Mouse (Mus musculus) olfactory bulb, adult 2 months (tissue): ENCODE measurements around the gene Olfr71. TPM values are rescaled to one million over a fixed set of nuclear protein-coding genes. Genes with fewer than 3 reads are reported as not detected.

Experiments
- H3K27ac ChIP-seq: fragments of 200-500 bp; 2 replicates; pipeline ENCODE4 v1.5.1; 2012; ENCODE audit warnings: low read depth, low read length; ENCODE audit not compliant: insufficient read depth
- H3K4me1 ChIP-seq: fragments of 200-500 bp; 2 replicates; pipeline ENCODE4 v1.6.1; 2012; ENCODE audit warnings: low read length; ENCODE audit not compliant: control insufficient read depth, insufficient read depth
- H3K4me3 ChIP-seq: fragments of 200-500 bp; 2 replicates; pipeline ENCODE4 v1.5.1; 2012; ENCODE audit warnings: mild to moderate bottlenecking, low read depth, low read length, moderate library complexity; ENCODE audit not compliant: insufficient read depth
- CTCF ChIP-seq: fragments of 200-500 bp; IDR thresholded peaks from 2 replicates; pipeline ENCODE4 v1.5.1; 2012; ENCODE audit warnings: low read depth, mild to moderate bottlenecking, low read length, moderate library complexity; ENCODE audit not compliant: insufficient read depth
- POLR2A ChIP-seq: fragments of 200-500 bp; IDR thresholded peaks from 2 replicates; pipeline ENCODE4 v1.6.1; 2012; ENCODE audit warnings: mild to moderate bottlenecking, low read depth, low read length, moderate library complexity; ENCODE audit not compliant: insufficient read depth
- WGBS: fragments of 180-500 bp; shearing (Covaris S2); methylation state at CpG from one replicate; pipeline ENCODE4 v1.1.7; 2018; 5-methylcytosine and 5-hydroxymethylcytosine counted together
- polyA plus RNA-seq: library from polyadenylated mRNA; stranded (reverse); fragments of >200 nt; gene quantifications from 2 replicates; pipeline ENCODE4 v1.2.4, GENCODE M21; 2012; ENCODE audit warnings: low replicate concordance; ENCODE audit not compliant: missing spikeins, insufficient read depth, insufficient read length

Gene Olfr71
- polyA plus RNA-seq, 1 experiment = not detected

GRCm38 (mm10) chr4:43722191-43722590, 12.1 kb upstream of the Olfr71 start:
- Histone ChIP-seq H3K4me3 (no peak overlapping the region), H3K27ac (no peak overlapping the region), H3K4me1 (peaks cover 2% of the 10 kb centered on the region)
- TF ChIP-seq POLR2A = no peak
- TF ChIP-seq CTCF = no peak
- WGBS = 87% methylated on average over 4 of the region's 4 CpGs

GRCm38 (mm10) chr4:43720491-43721228, 10.6 kb upstream of the Olfr71 start:
- H3K4me3 ChIP-seq = no peak overlapping the region

GRCm38 (mm10) chr4:43713652-43714219, 3.7 kb upstream of the Olfr71 start:
- Histone ChIP-seq H3K27ac (no peak overlapping the region), H3K4me1 (no peaks in the 10 kb centered on the region), H3K4me3 (no peak overlapping the region)
- WGBS = 41% methylated on average over 7 of the region's 7 CpGs
- no peak for TF ChIP-seq POLR2A
- no peak for TF ChIP-seq CTCF

More at GRCm38 (mm10) chr4:43720491-43721228, 10.6 kb upstream of the Olfr71 start:
- TF ChIP-seq CTCF = no peak
- no peak for TF ChIP-seq POLR2A
- 31% methylated on average over 16 of the region's 16 CpGs for WGBS
- H3K4me1 ChIP-seq = no peaks in the 10 kb centered on the region
- no peak overlapping the region for H3K27ac ChIP-seq

- no peak overlapping the region for H3K4me3 ChIP-seq
- H3K4me1 ChIP-seq = no peaks in the 10 kb centered on the region
- no peak overlapping the region for H3K27ac ChIP-seq
- 7% methylated on average over 2 of the region's 2 CpGs for WGBS
- TF ChIP-seq CTCF (peak; percentile 58; the same call in 1 of the 2 replicates), POLR2A (no peak)
Observed at GRCm38 (mm10) chr4:43711821-43712220, 1.8 kb upstream of the Olfr71 start.

GRCm38 (mm10) chr4:43705991-43706390, 4.1 kb downstream of the Olfr71 start:
- Histone ChIP-seq H3K4me3 (no peak overlapping the region), H3K4me1 (no peaks in the 10 kb centered on the region; the same call in 1 of the 2 replicates), H3K27ac (no peak overlapping the region)
- WGBS = 89% methylated on average over 13 of the region's 13 CpGs
- TF ChIP-seq CTCF = no peak
- TF ChIP-seq POLR2A = no peak

- Histone ChIP-seq H3K4me1 (no peaks in the 10 kb centered on the region; the same call in 1 of the 2 replicates), H3K4me3 (no peak overlapping the region), H3K27ac (no peak overlapping the region)
- TF ChIP-seq CTCF (no peak), POLR2A (no peak)
- WGBS = 74% methylated on average over 8 of the region's 8 CpGs
Observed at GRCm38 (mm10) chr4:43703851-43704250, 6.2 kb downstream of the Olfr71 start.

- Histone ChIP-seq H3K4me1 (no peaks in the 10 kb centered on the region; the same call in 1 of the 2 replicates), H3K27ac (no peak overlapping the region), H3K4me3 (no peak overlapping the region)
- TF ChIP-seq CTCF (no peak), POLR2A (no peak)
- WGBS = 81% methylated on average over 6 of the region's 6 CpGs
Observed at GRCm38 (mm10) chr4:43703439-43703838, 6.6 kb downstream of the Olfr71 start.

GRCm38 (mm10) chr4:43700707-43701106, 9.3 kb downstream of the Olfr71 start, which contains the start of gene Olfr70:
Gene Olfr70 (minus strand): TSS chr4:43700807.
- Histone ChIP-seq H3K27ac (no peak within 1 kb of the TSS), H3K4me1 (no peaks in the 10 kb centered on the region; the same call in 1 of the 2 replicates), H3K4me3 (no peak within 1 kb of the TSS)
- TF ChIP-seq CTCF (no peak), POLR2A (no peak)
- 94% methylated on average over 6 of the region's 6 CpGs for WGBS

- Histone ChIP-seq H3K4me3 (no peak overlapping the region), H3K4me1 (no peaks in the 10 kb centered on the region), H3K27ac (no peak overlapping the region)
- 82% methylated on average over 13 of the region's 13 CpGs for WGBS
- TF ChIP-seq CTCF (no peak), POLR2A (0 out of 2 replicates have a peak, but pooled peaks have one; percentile 17)
Observed at GRCm38 (mm10) chr4:43696561-43696960, 13.5 kb downstream of the Olfr71 start.
